Mouse (Mus musculus): ENCODE results near the gene Cdh1. TPM values are rescaled to one million over a fixed set of nuclear protein-coding genes. Genes with fewer than 3 reads are reported as not detected.

The Cdh1 gene
- polyA plus RNA-seq, 1 experiment from 2014 or later = 0.19 TPM

DNA sequence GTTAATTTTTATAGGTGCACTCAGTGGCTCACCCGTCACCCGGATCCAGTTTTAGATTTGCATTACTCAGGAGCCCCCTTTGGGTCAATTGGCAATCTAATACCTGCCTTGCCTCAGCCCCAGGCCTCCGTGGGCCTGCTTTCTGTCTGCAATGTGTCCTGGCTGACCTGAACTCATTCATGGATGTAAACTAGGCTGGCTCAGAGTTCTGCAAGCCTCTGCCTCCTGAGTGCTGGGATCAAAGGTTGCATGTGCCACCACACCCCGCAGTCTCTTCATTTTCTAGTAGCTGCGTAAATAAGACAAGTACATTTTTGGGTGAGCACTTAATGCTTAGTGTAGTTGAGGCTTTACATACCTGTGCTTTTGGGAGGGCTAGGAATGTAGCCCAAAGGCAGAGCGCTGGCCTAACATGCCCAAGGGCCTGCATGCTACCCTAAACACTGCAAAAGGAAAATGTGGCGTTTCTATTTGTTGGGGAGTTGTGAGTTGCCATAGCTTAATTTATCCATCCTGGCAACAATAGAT is 35.7 kb downstream of the Cdh1 start:
- no peak for ATAC-seq (ENCODE audit: low read depth)
- no peak overlapping the region for H3K4me3 ChIP-seq (ENCODE audit: low read depth, low read length)
- 92% methylated on average over 7 of the region's 7 CpGs for WGBS
- H3K27me3 ChIP-seq (ENCODE audit: control insufficient read depth, insufficient read depth, low read length) = no peaks in the 10 kb centered on the region
- H3K9me3 ChIP-seq (ENCODE audit: control insufficient read depth, low read length) = no peaks in the 10 kb centered on the region
- no peak overlapping the region for H3K9ac ChIP-seq (replicated peaks; ENCODE audit: low read depth, low read length)
- H3K27ac ChIP-seq (ENCODE audit: low read depth, low read length) = no peak overlapping the region
- H3K4me1 ChIP-seq (ENCODE audit: control insufficient read depth, insufficient read depth, low read length) = no peaks in the 10 kb centered on the region
- no peak overlapping the region for H3K4me2 ChIP-seq (ENCODE audit: low read depth, low read length)
- no peaks in the 10 kb centered on the region for H3K36me3 ChIP-seq (ENCODE audit: control insufficient read depth, insufficient read depth, low read length)

DNA sequence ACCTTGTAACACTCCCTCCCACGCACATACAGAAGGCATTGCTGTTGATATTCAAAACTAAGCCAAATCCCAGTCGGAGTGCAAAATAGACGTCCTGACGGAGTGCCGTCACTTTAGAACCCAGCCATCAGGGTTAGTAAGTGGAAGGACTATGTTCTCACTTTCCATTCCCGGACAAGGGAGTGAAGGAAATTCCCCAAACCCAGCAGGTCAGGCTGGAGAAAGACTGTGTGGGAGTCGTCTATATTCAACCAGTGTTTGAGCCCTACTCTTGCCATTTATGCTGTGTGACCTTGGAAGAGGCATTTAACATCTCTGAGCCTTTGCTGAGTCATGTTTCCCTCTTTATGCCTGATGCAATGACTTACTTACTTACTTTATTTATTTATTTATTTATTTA is 37.1 kb downstream of the Cdh1 start:
- Histone ChIP-seq H3K27me3 (ENCODE audit: control insufficient read depth, insufficient read depth, low read length) (no peaks in the 10 kb centered on the region), H3K4me3 (ENCODE audit: low read depth, low read length) (no peak overlapping the region), H3K27ac (ENCODE audit: low read depth, low read length) (no peak overlapping the region), H3K9me3 (ENCODE audit: control insufficient read depth, low read length) (no peaks in the 10 kb centered on the region), H3K36me3 (ENCODE audit: control insufficient read depth, insufficient read depth, low read length) (no peaks in the 10 kb centered on the region), H3K4me1 (ENCODE audit: control insufficient read depth, insufficient read depth, low read length) (no peaks in the 10 kb centered on the region), H3K9ac (replicated peaks; ENCODE audit: low read depth, low read length) (no peak overlapping the region), H3K4me2 (ENCODE audit: low read depth, low read length) (no peak overlapping the region)
- no peak for ATAC-seq (ENCODE audit: low read depth)
- 93% methylated on average over 7 of the region's 7 CpGs for WGBS

DNA sequence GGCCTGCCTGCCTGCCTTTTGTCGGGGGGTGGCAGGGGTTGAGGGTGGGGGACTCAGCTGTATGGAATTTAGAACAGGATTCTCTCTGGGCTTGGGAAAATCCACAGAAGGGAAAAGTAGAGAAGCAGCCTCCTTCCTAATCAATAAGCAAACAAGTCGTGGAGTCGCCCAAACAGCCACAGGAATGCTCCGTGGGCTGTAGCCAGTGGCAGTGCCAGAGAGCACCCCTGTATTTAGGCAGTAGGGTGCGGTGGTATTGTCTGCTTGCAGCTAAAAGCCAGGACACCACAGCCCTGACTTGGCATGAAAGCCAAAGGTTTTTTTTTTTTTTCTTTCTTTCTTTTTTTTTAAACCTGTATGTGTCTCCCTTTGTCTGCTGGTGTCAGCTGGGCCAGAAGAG is 37.8 kb downstream of the Cdh1 start:
- no peak for ATAC-seq (ENCODE audit: low read depth)
- Histone ChIP-seq H3K4me1 (ENCODE audit: control insufficient read depth, insufficient read depth, low read length) (no peaks in the 10 kb centered on the region), H3K4me3 (ENCODE audit: low read depth, low read length) (no peak overlapping the region), H3K27me3 (ENCODE audit: control insufficient read depth, insufficient read depth, low read length) (no peaks in the 10 kb centered on the region), H3K9ac (replicated peaks; ENCODE audit: low read depth, low read length) (no peak overlapping the region), H3K4me2 (ENCODE audit: low read depth, low read length) (no peak overlapping the region), H3K9me3 (ENCODE audit: control insufficient read depth, low read length) (no peaks in the 10 kb centered on the region), H3K27ac (ENCODE audit: low read depth, low read length) (no peak overlapping the region), H3K36me3 (ENCODE audit: control insufficient read depth, insufficient read depth, low read length) (no peaks in the 10 kb centered on the region)
- 92% methylated on average over 5 of the region's 5 CpGs for WGBS

DNA sequence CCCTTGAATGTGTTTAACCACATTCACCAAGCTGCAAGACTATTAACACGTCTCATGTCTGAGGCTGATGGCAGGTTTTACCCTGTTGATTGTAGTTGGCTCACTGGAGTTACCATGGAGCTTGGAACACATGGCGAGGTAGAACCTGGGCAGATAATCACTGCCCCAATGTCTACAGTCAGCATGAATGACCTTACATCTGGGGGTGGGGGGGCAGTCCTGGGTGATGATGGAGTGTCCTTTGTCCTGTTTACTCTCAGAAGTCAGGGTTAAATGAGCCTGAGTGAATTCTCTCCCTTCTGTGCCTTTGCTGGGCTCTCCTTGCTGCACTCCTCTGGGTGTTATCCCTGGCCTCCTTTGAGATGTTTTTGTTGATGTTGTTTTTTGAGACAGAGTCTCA is 39.0 kb downstream of the Cdh1 start:
- H3K27me3 ChIP-seq (ENCODE audit: control insufficient read depth, insufficient read depth, low read length) = no peaks in the 10 kb centered on the region
- no peaks in the 10 kb centered on the region for H3K9me3 ChIP-seq (ENCODE audit: control insufficient read depth, low read length)
- no peak overlapping the region for H3K4me3 ChIP-seq (ENCODE audit: low read depth, low read length)
- no peak for ATAC-seq (ENCODE audit: low read depth)
- 78% methylated on average over 2 of the region's 2 CpGs for WGBS
- H3K4me2 ChIP-seq (ENCODE audit: low read depth, low read length) = no peak overlapping the region
- H3K4me1 ChIP-seq (ENCODE audit: control insufficient read depth, insufficient read depth, low read length) = no peaks in the 10 kb centered on the region
- no peak overlapping the region for H3K27ac ChIP-seq (ENCODE audit: low read depth, low read length)
- no peak overlapping the region for H3K9ac ChIP-seq (replicated peaks; ENCODE audit: low read depth, low read length)
- H3K36me3 ChIP-seq (ENCODE audit: control insufficient read depth, insufficient read depth, low read length) = no peaks in the 10 kb centered on the region

DNA sequence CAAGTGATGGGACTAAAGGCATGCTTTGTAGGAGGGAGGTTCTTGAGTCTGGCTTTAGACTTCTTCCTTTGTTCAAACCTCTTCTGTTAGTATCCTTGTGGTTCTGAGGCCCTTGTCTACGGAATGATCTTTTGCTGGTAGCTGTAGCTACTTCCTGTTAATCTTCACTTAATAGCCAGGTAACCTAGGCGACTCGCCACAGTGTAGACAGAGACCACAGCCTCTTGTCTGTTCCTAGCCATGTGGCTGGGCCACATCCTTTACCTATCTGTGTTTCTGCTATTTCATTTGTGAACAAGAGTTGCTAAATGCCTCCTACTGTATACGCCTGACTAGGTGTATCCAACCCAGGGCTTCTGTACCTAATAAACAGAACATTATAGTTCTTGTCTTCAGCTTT is 39.9 kb downstream of the Cdh1 start:
- no peaks in the 10 kb centered on the region for H3K4me1 ChIP-seq (ENCODE audit: control insufficient read depth, insufficient read depth, low read length)
- no peaks in the 10 kb centered on the region for H3K9me3 ChIP-seq (ENCODE audit: control insufficient read depth, low read length)
- H3K36me3 ChIP-seq (ENCODE audit: control insufficient read depth, insufficient read depth, low read length) = no peaks in the 10 kb centered on the region
- no peaks in the 10 kb centered on the region for H3K27me3 ChIP-seq (ENCODE audit: control insufficient read depth, insufficient read depth, low read length)
- no peak overlapping the region for H3K27ac ChIP-seq (ENCODE audit: low read depth, low read length)
- no peak overlapping the region for H3K4me3 ChIP-seq (ENCODE audit: low read depth, low read length)
- no peak for ATAC-seq (ENCODE audit: low read depth)
- H3K9ac ChIP-seq (replicated peaks; ENCODE audit: low read depth, low read length) = no peak overlapping the region
- no peak overlapping the region for H3K4me2 ChIP-seq (ENCODE audit: low read depth, low read length)
- 92% methylated on average over 4 of the region's 4 CpGs for WGBS

DNA sequence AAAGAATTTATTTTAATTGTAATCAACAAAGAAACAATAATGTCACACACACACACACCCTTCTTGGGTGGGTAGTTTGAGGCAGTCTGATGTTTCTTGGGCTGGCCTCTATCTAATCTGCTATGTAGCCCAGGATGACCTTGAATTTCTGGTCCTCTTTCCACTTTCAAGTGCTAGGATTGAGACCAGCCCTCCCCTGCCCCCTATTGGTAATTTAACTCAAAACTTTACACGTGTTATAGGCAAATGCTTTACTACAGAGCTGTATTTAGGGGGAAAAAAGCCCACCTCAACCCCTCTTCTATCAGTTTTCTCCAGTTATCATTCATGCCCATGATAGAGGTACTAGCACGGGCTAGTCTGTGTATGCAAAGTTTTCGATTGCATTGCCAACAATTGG is 41.8 kb downstream of the Cdh1 start:
- no peaks in the 10 kb centered on the region for H3K4me1 ChIP-seq (ENCODE audit: control insufficient read depth, insufficient read depth, low read length)

DNA sequence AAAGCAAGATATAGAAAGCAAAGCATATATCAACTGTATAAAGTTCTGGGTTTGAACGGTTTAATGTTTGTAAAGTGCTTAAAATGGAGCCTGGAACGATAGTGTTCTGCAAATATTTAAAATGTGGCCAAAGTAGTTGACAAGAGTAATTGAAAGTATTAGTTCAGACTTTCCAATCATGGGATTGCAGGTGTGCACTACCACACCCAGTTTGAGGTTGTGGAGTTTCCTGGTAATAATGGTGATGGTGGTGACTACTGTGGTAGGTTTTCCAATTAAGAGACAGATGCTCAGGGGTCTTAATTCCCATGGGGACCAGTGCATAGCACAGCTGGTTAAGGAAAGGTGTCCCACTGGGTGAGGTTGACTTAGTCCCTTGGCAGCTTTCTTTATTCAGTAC is 43.0 kb downstream of the Cdh1 start:
- no peak for ATAC-seq (ENCODE audit: low read depth)
- H3K4me2 ChIP-seq (ENCODE audit: low read depth, low read length) = no peak overlapping the region
- WGBS = 99% methylated on average over 2 of the region's 2 CpGs
- H3K27ac ChIP-seq (ENCODE audit: low read depth, low read length) = no peak overlapping the region
- no peaks in the 10 kb centered on the region for H3K9me3 ChIP-seq (ENCODE audit: control insufficient read depth, low read length)
- no peak overlapping the region for H3K9ac ChIP-seq (replicated peaks; ENCODE audit: low read depth, low read length)
- H3K4me3 ChIP-seq (ENCODE audit: low read depth, low read length) = no peak overlapping the region
- H3K36me3 ChIP-seq (ENCODE audit: control insufficient read depth, insufficient read depth, low read length) = no peaks in the 10 kb centered on the region
- H3K4me1 ChIP-seq (ENCODE audit: control insufficient read depth, insufficient read depth, low read length) = no peaks in the 10 kb centered on the region
- H3K27me3 ChIP-seq (ENCODE audit: control insufficient read depth, insufficient read depth, low read length) = no peaks in the 10 kb centered on the region

More for the DNA sequence above, 41.8 kb downstream of the Cdh1 start:
- ATAC-seq (ENCODE audit: low read depth) = no peak
- H3K36me3 ChIP-seq (ENCODE audit: control insufficient read depth, insufficient read depth, low read length) = no peaks in the 10 kb centered on the region
- 72% methylated on average over 3 of the region's 3 CpGs for WGBS
- no peak overlapping the region for H3K9ac ChIP-seq (replicated peaks; ENCODE audit: low read depth, low read length)
- H3K27me3 ChIP-seq (ENCODE audit: control insufficient read depth, insufficient read depth, low read length) = no peaks in the 10 kb centered on the region
- no peak overlapping the region for H3K27ac ChIP-seq (ENCODE audit: low read depth, low read length)
- H3K9me3 ChIP-seq (ENCODE audit: control insufficient read depth, low read length) = no peaks in the 10 kb centered on the region
- no peak overlapping the region for H3K4me2 ChIP-seq (ENCODE audit: low read depth, low read length)
- no peak overlapping the region for H3K4me3 ChIP-seq (ENCODE audit: low read depth, low read length)

DNA sequence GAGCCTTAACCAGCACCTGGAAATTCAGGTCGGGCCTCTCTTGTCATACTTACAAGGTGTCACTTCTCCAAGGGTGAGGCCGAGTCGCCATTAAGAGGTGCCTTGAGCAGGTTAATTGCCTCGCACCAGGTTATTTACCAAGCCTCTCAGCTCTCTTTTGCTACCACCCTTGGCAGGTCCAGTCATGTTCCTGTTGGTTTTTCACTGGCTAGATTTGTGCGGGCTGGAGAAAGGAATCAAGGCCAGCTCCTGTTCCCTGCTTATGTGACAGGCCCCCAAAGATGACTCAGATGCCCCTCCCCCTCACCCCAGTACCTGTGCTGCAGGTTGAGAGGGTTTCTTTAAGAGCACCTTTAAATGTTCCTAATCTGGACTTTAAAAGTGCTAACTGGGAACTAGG is 43.6 kb downstream of the Cdh1 start:
- Histone ChIP-seq H3K4me3 (ENCODE audit: low read depth, low read length) (no peak overlapping the region), H3K4me1 (ENCODE audit: control insufficient read depth, insufficient read depth, low read length) (no peaks in the 10 kb centered on the region), H3K9me3 (ENCODE audit: control insufficient read depth, low read length) (no peaks in the 10 kb centered on the region), H3K27me3 (ENCODE audit: control insufficient read depth, insufficient read depth, low read length) (no peaks in the 10 kb centered on the region), H3K9ac (replicated peaks; ENCODE audit: low read depth, low read length) (no peak overlapping the region), H3K36me3 (ENCODE audit: control insufficient read depth, insufficient read depth, low read length) (no peaks in the 10 kb centered on the region), H3K4me2 (ENCODE audit: low read depth, low read length) (no peak overlapping the region), H3K27ac (ENCODE audit: low read depth, low read length) (no peak overlapping the region)
- no peak for ATAC-seq (ENCODE audit: low read depth)
- 85% methylated on average over 5 of the region's 5 CpGs for WGBS

DNA sequence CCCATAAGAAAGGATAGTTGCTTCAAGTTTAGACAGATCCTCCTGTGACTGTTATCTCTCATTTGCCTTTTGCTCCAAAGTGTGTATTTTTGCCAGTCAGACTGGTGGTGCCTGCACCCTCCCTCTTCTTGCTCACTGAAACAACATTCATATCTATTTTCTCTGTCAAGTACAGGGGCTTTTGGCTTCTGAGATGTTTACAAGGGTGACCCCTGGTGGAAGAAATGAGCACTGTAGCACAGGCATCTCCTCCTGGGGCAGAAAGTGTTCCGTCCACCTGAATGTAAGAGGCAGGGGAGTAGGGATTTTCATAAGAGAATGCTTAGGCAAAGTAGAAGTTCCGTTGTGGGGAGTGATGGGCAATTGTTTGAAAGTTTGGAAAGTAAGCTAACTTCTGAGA is 44.2 kb downstream of the Cdh1 start:
- no peaks in the 10 kb centered on the region for H3K36me3 ChIP-seq (ENCODE audit: control insufficient read depth, insufficient read depth, low read length)
- H3K27ac ChIP-seq (ENCODE audit: low read depth, low read length) = no peak overlapping the region
- no peaks in the 10 kb centered on the region for H3K27me3 ChIP-seq (ENCODE audit: control insufficient read depth, insufficient read depth, low read length)
- 45% methylated on average over 2 of the region's 2 CpGs for WGBS
- no peak overlapping the region for H3K4me2 ChIP-seq (ENCODE audit: low read depth, low read length)
- no peak overlapping the region for H3K4me3 ChIP-seq (ENCODE audit: low read depth, low read length)
- no peak for ATAC-seq (ENCODE audit: low read depth)
- H3K4me1 ChIP-seq (ENCODE audit: control insufficient read depth, insufficient read depth, low read length) = no peaks in the 10 kb centered on the region
- H3K9ac ChIP-seq (replicated peaks; ENCODE audit: low read depth, low read length) = no peak overlapping the region
- H3K9me3 ChIP-seq (ENCODE audit: control insufficient read depth, low read length) = no peaks in the 10 kb centered on the region

DNA sequence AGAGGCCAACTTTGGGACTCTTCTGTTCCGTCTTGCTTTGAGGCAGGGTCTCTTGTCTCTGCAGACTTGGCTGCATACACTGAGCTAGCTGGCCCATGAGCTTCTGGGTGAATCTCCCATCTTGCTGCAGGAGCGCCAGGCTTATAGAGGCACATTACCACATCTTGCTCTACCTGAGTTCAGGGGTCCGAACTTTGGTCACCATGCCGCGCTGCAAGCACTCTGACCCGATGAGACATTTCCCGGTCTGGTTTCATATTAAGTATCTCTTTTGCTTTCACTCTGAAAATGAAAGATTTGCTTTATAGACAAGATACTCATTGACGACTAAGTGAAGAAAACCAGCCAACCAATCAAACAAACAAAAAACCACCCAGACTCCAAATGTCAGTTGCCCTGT is 45.3 kb downstream of the Cdh1 start:
- no peak overlapping the region for H3K4me2 ChIP-seq (ENCODE audit: low read depth, low read length)
- no peaks in the 10 kb centered on the region for H3K9me3 ChIP-seq (ENCODE audit: control insufficient read depth, low read length)
- no peaks in the 10 kb centered on the region for H3K27me3 ChIP-seq (ENCODE audit: control insufficient read depth, insufficient read depth, low read length)
- ATAC-seq (ENCODE audit: low read depth) = no peak
- no peaks in the 10 kb centered on the region for H3K4me1 ChIP-seq (ENCODE audit: control insufficient read depth, insufficient read depth, low read length)
- H3K36me3 ChIP-seq (ENCODE audit: control insufficient read depth, insufficient read depth, low read length) = no peaks in the 10 kb centered on the region
- no peak overlapping the region for H3K9ac ChIP-seq (replicated peaks; ENCODE audit: low read depth, low read length)
- H3K27ac ChIP-seq (ENCODE audit: low read depth, low read length) = no peak overlapping the region
- H3K4me3 ChIP-seq (ENCODE audit: low read depth, low read length) = no peak overlapping the region
- 94% methylated on average over 8 of the region's 8 CpGs for WGBS

Data from neural tube, embryonic 14.5 days (tissue).